Mouse (Mus musculus) embryonic facial prominence, embryonic 10.5 days (tissue): ENCODE data around the gene Olfr346. TPM values are rescaled to one million over a fixed set of nuclear protein-coding genes. Genes with fewer than 3 reads are reported as not detected.

ENCODE experiments used
- DNase-seq: peaks from one replicate; pipeline ENCODE4 v3.0.0-alpha.2; 2017; ENCODE audit warnings: low spot score
- H3K27ac ChIP-seq: fragments of 300-500 bp; sonication (generic); replicated peaks from 2 replicates; pipeline ENCODE4 v1.5.1; 2016; ENCODE audit warnings: mild to moderate bottlenecking
- H3K27me3 ChIP-seq: fragments of 300-500 bp; sonication (generic); replicated peaks from 2 replicates; pipeline ENCODE4 v1.6.1; 2016; ENCODE audit warnings: low read depth, mild to moderate bottlenecking; ENCODE audit not compliant: poor library complexity, severe bottlenecking
- H3K36me3 ChIP-seq: fragments of 300-500 bp; sonication (generic); replicated peaks from 2 replicates; pipeline ENCODE4 v1.6.1; 2016; ENCODE audit warnings: mild to moderate bottlenecking, moderate library complexity
- H3K4me1 ChIP-seq: fragments of 300-500 bp; sonication (generic); 2 replicates; pipeline ENCODE4 v1.6.1; 2016
- H3K4me3 ChIP-seq: fragments of 300-500 bp; sonication (generic); 2 replicates; pipeline ENCODE4 v1.5.1; 2016; ENCODE audit warnings: mild to moderate bottlenecking, moderate library complexity
- H3K9me3 ChIP-seq: fragments of 300-500 bp; sonication (generic); 2 replicates; pipeline ENCODE4 v1.6.1; 2016; ENCODE audit warnings: mild to moderate bottlenecking
- WGBS: fragments of 180-500 bp; shearing (Covaris S2); methylation state at CpG from one replicate; pipeline ENCODE4 v1.1.7; 2016; 5-methylcytosine and 5-hydroxymethylcytosine counted together
- polyA plus RNA-seq: library from polyadenylated mRNA; unstranded; fragments of >200 nt; fragmentation: Nextera tagmentation; extraction: Ambion mirVana; gene quantifications from 2 replicates; pipeline ENCODE4 v1.2.1, GENCODE M21; 2016

Gene Olfr346
- polyA plus RNA-seq: not detected in 2 replicates

GRCm38 (mm10) chr2:36685488-36685887 lies at the start of gene Olfr346:
TSS of gene Olfr346 (plus strand) at chr2:36685788.
- no peak within 1 kb of the TSS for H3K27ac ChIP-seq
- H3K4me3 ChIP-seq: no peak within 1 kb of the TSS
- no peaks in the 10 kb centered on the region for H3K36me3 ChIP-seq
- H3K27me3 ChIP-seq: no peaks in the 10 kb centered on the region
- no peaks in the 10 kb centered on the region for H3K4me1 ChIP-seq
- WGBS: 92% methylated on average over 1 of the region's 1 CpGs
- peaks cover 25% of the 10 kb centered on the region for H3K9me3 ChIP-seq
- no peak for DNase-seq

- Histone ChIP-seq H3K4me3 (no peak within 1 kb of the TSS), H3K9me3 (peaks cover 35% of the 10 kb centered on the region; the same call in 1 of the 2 replicates), H3K36me3 (no peaks in the 10 kb centered on the region), H3K27me3 (no peaks in the 10 kb centered on the region), H3K27ac (no peak within 1 kb of the TSS), H3K4me1 (no peaks in the 10 kb centered on the region)
- WGBS: 75% methylated on average over 1 of the region's 1 CpGs
- no peak for DNase-seq
Observed at GRCm38 (mm10) chr2:36639741-36640140, 45.8 kb upstream of the Olfr346 start, which contains the start of gene Olfr345. TSS of gene Olfr345 (plus strand) at chr2:36640041.

GRCm38 (mm10) chr2:36731602-36732001 lies 46.0 kb downstream of the Olfr346 start, which contains the start of gene Olfr347:
TSS of gene Olfr347 (plus strand) at chr2:36731902.
- Histone ChIP-seq H3K36me3 (no peaks in the 10 kb centered on the region), H3K27me3 (no peaks in the 10 kb centered on the region), H3K9me3 (peaks cover 23% of the 10 kb centered on the region), H3K4me3 (no peak within 1 kb of the TSS), H3K4me1 (no peaks in the 10 kb centered on the region), H3K27ac (no peak within 1 kb of the TSS)
- DNase-seq: no peak

- H3K9me3 ChIP-seq: peaks cover 14% of the 10 kb centered on the region; the same call in 1 of the 2 replicates
- H3K27ac ChIP-seq: no peak overlapping the region
- DNase-seq: no peak
- H3K36me3 ChIP-seq: no peaks in the 10 kb centered on the region
- 65% methylated on average over 3 of the region's 3 CpGs for WGBS
- no peaks in the 10 kb centered on the region for H3K27me3 ChIP-seq
- H3K4me3 ChIP-seq: no peak overlapping the region
- H3K4me1 ChIP-seq: no peaks in the 10 kb centered on the region
Observed at GRCm38 (mm10) chr2:36736226-36736625, 50.6 kb downstream of the Olfr346 start.

Other genes starting within 250 kb of the Olfr346 start
- not detected in 2 replicates for gene Olfr340, start 233.2 kb upstream of the Olfr346 start, polyA plus RNA-seq
- gene Olfr341, start 203.3 kb upstream of the Olfr346 start, polyA plus RNA-seq: not detected in 2 replicates
- not detected in 2 replicates for gene Olfr342, start 160.8 kb upstream of the Olfr346 start, polyA plus RNA-seq
- gene Olfr344, start 119.1 kb upstream of the Olfr346 start, polyA plus RNA-seq: not detected in 2 replicates
- not detected in 2 replicates for gene Olfr345, start 45.7 kb upstream of the Olfr346 start, polyA plus RNA-seq
- not detected in 2 replicates for gene Olfr347, start 46.1 kb downstream of the Olfr346 start, polyA plus RNA-seq
- gene Olfr348, start 98.5 kb downstream of the Olfr346 start, polyA plus RNA-seq: not detected in 2 replicates
- gene Olfr50, start 104.8 kb downstream of the Olfr346 start, polyA plus RNA-seq: not detected in 2 replicates
- gene Olfr3, start 131.2 kb downstream of the Olfr346 start, polyA plus RNA-seq: not detected in 2 replicates
- not detected in 2 replicates for gene Olfr350, start 160.5 kb downstream of the Olfr346 start, polyA plus RNA-seq
- not detected in 2 replicates for gene Olfr351, start 176.9 kb downstream of the Olfr346 start, polyA plus RNA-seq
- not detected in 2 replicates for gene Olfr352, start 182.7 kb downstream of the Olfr346 start, polyA plus RNA-seq
- not detected in 2 replicates for gene Olfr353, start 207.1 kb downstream of the Olfr346 start, polyA plus RNA-seq
- gene Olfr354, start 219.9 kb downstream of the Olfr346 start, polyA plus RNA-seq: not detected in 2 replicates
- gene Olfr355, start 243.1 kb downstream of the Olfr346 start, polyA plus RNA-seq: not detected in 2 replicates